Mouse (Mus musculus) right cerebral cortex, adult 2 months (tissue): ENCODE data around the gene Sys1.
A peak's percentile ranks its signal among the peaks of the same experiment; 100 is the strongest.

Experiments
- DNase-seq, 2 experiments: peaks; one replicate each; pipeline ENCODE4 v3.0.0; 2021 to 2022; ENCODE audit warnings: low spot score in 2 of 2

Gene Sys1

GRCm38 (mm10) chr2:164497691-164498268 lies 41.0 kb downstream of the Sys1 start:
- DNase-seq, result no peak

GRCm38 (mm10) chr2:164499317-164499716 lies 42.6 kb downstream of the Sys1 start:
- no peak for DNase-seq

- DNase-seq, result no peak
Measured at GRCm38 (mm10) chr2:164500511-164500910, 43.7 kb downstream of the Sys1 start.

GRCm38 (mm10) chr2:164504919-164505318 lies 48.2 kb downstream of the Sys1 start:
- DNase-seq, result no peak

- no peak for DNase-seq
Measured at GRCm38 (mm10) chr2:164505619-164506347, 49.0 kb downstream of the Sys1 start.

- DNase-seq, result no peak
Measured at GRCm38 (mm10) chr2:164507811-164508210, 51.0 kb downstream of the Sys1 start.

GRCm38 (mm10) chr2:164510621-164511190 lies 53.9 kb downstream of the Sys1 start:
- DNase-seq, result no peak

- DNase-seq, result no peak
Measured at GRCm38 (mm10) chr2:164512121-164512909, 55.6 kb downstream of the Sys1 start.

- no peak for DNase-seq
Measured at GRCm38 (mm10) chr2:164513389-164513788, 56.6 kb downstream of the Sys1 start.

- no peak for DNase-seq
Measured at GRCm38 (mm10) chr2:164514916-164515315, 58.2 kb downstream of the Sys1 start.

GRCm38 (mm10) chr2:164515897-164516296 lies 59.1 kb downstream of the Sys1 start:
- DNase-seq, result no peak

GRCm38 (mm10) chr2:164516592-164516991 lies 59.8 kb downstream of the Sys1 start:
- DNase-seq, result no peak

GRCm38 (mm10) chr2:164517485-164518221 lies 60.9 kb downstream of the Sys1 start:
- no peak for DNase-seq

- DNase-seq, result peak in 1 of 2 experiments; percentile 37
Measured at GRCm38 (mm10) chr2:164518266-164519170, 61.8 kb downstream of the Sys1 start.

GRCm38 (mm10) chr2:164519171-164519526 lies 62.4 kb downstream of the Sys1 start:
- no peak for DNase-seq

GRCm38 (mm10) chr2:164520782-164521181 lies 64.0 kb downstream of the Sys1 start:
- DNase-seq, result no peak

- peak in 1 of 2 experiments; percentile 25 for DNase-seq
Measured at GRCm38 (mm10) chr2:164521841-164522240, 65.1 kb downstream of the Sys1 start.

GRCm38 (mm10) chr2:164522280-164522679 lies 65.5 kb downstream of the Sys1 start:
- DNase-seq, result no peak

GRCm38 (mm10) chr2:164523301-164523773 lies 66.6 kb downstream of the Sys1 start:
- no peak for DNase-seq

- no peak for DNase-seq
Measured at GRCm38 (mm10) chr2:164528557-164528956, 71.8 kb downstream of the Sys1 start.
